ENCODE assay signal across 33 mouse cellular contexts in genomic region chr16:66145280-66145679, GRCm38 (mm10).
"Had no signal": no experiment of that assay in that cellular context is flagged by ENCODE, and none has a peak within 500 bp of the region (broad histone marks: within the 10 kb centered on the region; RNA-seq: fewer than 3 reads in every experiment).

No protein-coding gene starts in this region.

- ATAC-seq: hindbrain, embryonic 16.5 days; hindbrain, postnatal 0 days; inflammation-experienced regulatory T-cells, adult 6 months had no signal

- H3K9ac ChIP-seq: heart, embryonic 12.5 days; heart, embryonic 13.5 days; heart, embryonic 15.5 days; hindbrain, embryonic 12.5 days; hindbrain, embryonic 13.5 days; hindbrain, embryonic 14.5 days; hindbrain, embryonic 15.5 days; kidney, embryonic 15.5 days had no signal

- H3K4me2 ChIP-seq: heart, embryonic 11.5 days; heart, embryonic 12.5 days; heart, embryonic 13.5 days; heart, embryonic 15.5 days; hindbrain, embryonic 12.5 days; hindbrain, embryonic 13.5 days; hindbrain, embryonic 14.5 days; hindbrain, embryonic 15.5 days; kidney, embryonic 15.5 days had no signal

- H3K4me1 ChIP-seq: heart, embryonic 10.5 days; heart, embryonic 12.5 days; heart, embryonic 13.5 days; heart, embryonic 15.5 days; hindbrain, embryonic 12.5 days; hindbrain, embryonic 13.5 days; hindbrain, embryonic 15.5 days; kidney, embryonic 15.5 days had no signal

- H3K27ac ChIP-seq: heart, embryonic 10.5 days; heart, embryonic 13.5 days; heart, embryonic 15.5 days; hindbrain, embryonic 10.5 days; hindbrain, embryonic 12.5 days; hindbrain, embryonic 13.5 days; hindbrain, embryonic 14.5 days; hindbrain, embryonic 15.5 days; hindbrain, postnatal 0 days; kidney, embryonic 15.5 days; kidney, postnatal 0 days; layer of hippocampus, adult 2 months; left cerebral cortex, adult 2 months had no signal

- H3K27me3 ChIP-seq: heart, embryonic 12.5 days; heart, embryonic 13.5 days; heart, embryonic 15.5 days; hindbrain, embryonic 12.5 days; hindbrain, embryonic 13.5 days; hindbrain, embryonic 15.5 days; kidney, embryonic 15.5 days had no signal

- H3K36me3 ChIP-seq: heart, embryonic 10.5 days; heart, embryonic 12.5 days; heart, embryonic 13.5 days; heart, embryonic 15.5 days; hindbrain, embryonic 10.5 days; hindbrain, embryonic 12.5 days; hindbrain, embryonic 13.5 days; hindbrain, embryonic 15.5 days; kidney, embryonic 15.5 days had no signal

- H3K9me3 ChIP-seq: heart, embryonic 10.5 days; heart, embryonic 12.5 days; heart, embryonic 13.5 days; heart, embryonic 15.5 days; hindbrain, embryonic 10.5 days; hindbrain, embryonic 12.5 days; hindbrain, embryonic 13.5 days; hindbrain, embryonic 15.5 days; kidney, embryonic 15.5 days had no signal

- DNase-seq: heart, postnatal 10 days; heart, postnatal 14 days; heart, postnatal 36 days; heart, postnatal 4 days; kidney, adult 11 months; kidney, adult 18-20 months; kidney, adult 2 months; kidney, adult 8-10 months; kidney, adult 9 months; kidney, postnatal 10 days; kidney, postnatal 14 days; kidney, postnatal 25 days; kidney, postnatal 36 days; kidney, postnatal 4 days; layer of hippocampus, adult 9-11 months; layer of hippocampus, postnatal 36 days had no signal

- H3K4me3 ChIP-seq: heart, embryonic 10.5 days; heart, embryonic 12.5 days; heart, embryonic 13.5 days; heart, embryonic 15.5 days; hindbrain, embryonic 10.5 days; hindbrain, embryonic 12.5 days; hindbrain, embryonic 13.5 days; hindbrain, embryonic 15.5 days; kidney, embryonic 15.5 days; layer of hippocampus, adult 2 months; left cerebral cortex, adult 2 months had no signal
